Comparison of ENCODE assay signal across 9 mouse cellular contexts in genomic region chr5:142881936-142882335, GRCm38 (mm10). TPM values are rescaled to one million over a fixed set of nuclear protein-coding genes. Genes with fewer than 3 reads are reported as not detected.
A peak's percentile ranks its signal among the peaks of the same experiment; 100 is the strongest.
DNase-seq lines count a peak whose midpoint lies in the region; ATAC-seq and TF ChIP-seq lines count a peak whose summit lies in the region.
"Had no signal": no experiment of that assay in that cellular context is flagged by ENCODE, and none has a peak within 500 bp of the region (broad histone marks: within the 10 kb centered on the region; RNA-seq: fewer than 3 reads in every experiment).

No protein-coding gene starts in this region.

- no peak for TF ChIP-seq POLR2A in lung, adult 2 months (IDR thresholded peaks at IDR 0.05; ENCODE audit: borderline replicate concordance, extremely low read depth, low read depth, low read length)

- H3K4me1 ChIP-seq in forebrain, embryonic 11.5 days (replicated peaks; ENCODE audit: control insufficient read depth, insufficient read depth, low read length), result peaks cover 12% of the 10 kb centered on the region
- H3K4me1 ChIP-seq in forebrain, postnatal 0 days (ENCODE audit: insufficient read depth), result 0 out of 2 replicates have a peak, but pooled peaks cover 3% of the 10 kb centered on the region
- H3K4me1 ChIP-seq in midbrain, embryonic 10.5 days, result peaks cover 32% of the 10 kb centered on the region
- no peaks in the 10 kb centered on the region; the same call in 1 of the 2 replicates for H3K4me1 ChIP-seq in midbrain, postnatal 0 days (ENCODE audit: insufficient read depth, low read length)
- H3K4me1 ChIP-seq in midbrain, embryonic 16.5 days (ENCODE audit: control insufficient read depth, insufficient read depth, low read length), result peaks cover 23% of the 10 kb centered on the region
- H3K4me1 ChIP-seq in lung, adult 2 months (ENCODE audit: control insufficient read depth, insufficient read depth, low read length), result peaks cover 4% of the 10 kb centered on the region; the same call in 1 of the 2 replicates

- TF ChIP-seq CTCF in forebrain, postnatal 0 days (IDR thresholded peaks at IDR 0.05; ENCODE audit: low read depth), result no peak
- TF ChIP-seq CTCF in midbrain, postnatal 0 days (IDR thresholded peaks at IDR 0.05), result no peak
- no peak for TF ChIP-seq CTCF in lung, adult 2 months (IDR thresholded peaks at IDR 0.05; ENCODE audit: insufficient read depth, low read length)

- DNase-seq in forebrain, embryonic 11.5 days (ENCODE audit: low spot score), result no peak
- DNase-seq in forebrain, postnatal 0 days, result no peak
- no peak for DNase-seq in midbrain, embryonic 10.5 days (ENCODE audit: low spot score)
- no peak for DNase-seq in midbrain, postnatal 0 days (ENCODE audit: low spot score)
- DNase-seq in kidney, adult 9 months, result peak; percentile 58
- no peak for DNase-seq in lung, adult 2 months
- DNase-seq: gastrocnemius, postnatal 10 days had no signal

- H3K4me2 ChIP-seq in forebrain, embryonic 11.5 days (ENCODE audit: low read depth, low read length, severe bottlenecking), result no peak overlapping the region
- no peak overlapping the region for H3K4me2 ChIP-seq in forebrain, postnatal 0 days (ENCODE audit: low read depth)
- no peak overlapping the region for H3K4me2 ChIP-seq in midbrain, postnatal 0 days (ENCODE audit: low read depth, low read length, poor library complexity, severe bottlenecking)
- no peak overlapping the region for H3K4me2 ChIP-seq in midbrain, embryonic 16.5 days (ENCODE audit: low read length)

- no peak overlapping the region; the same call in 1 of the 2 replicates for H3K9ac ChIP-seq in forebrain, embryonic 11.5 days (ENCODE audit: low read length)
- no peak overlapping the region for H3K9ac ChIP-seq in forebrain, postnatal 0 days
- H3K9ac ChIP-seq in midbrain, postnatal 0 days (replicated peaks; ENCODE audit: low read length, poor library complexity, severe bottlenecking), result no peak overlapping the region
- peak overlapping the region; percentile 54; the same call in 1 of the 2 replicates for H3K9ac ChIP-seq in midbrain, embryonic 16.5 days (ENCODE audit: low read depth, low read length)

- no peak for ATAC-seq in forebrain, embryonic 11.5 days (replicated peaks; ENCODE audit: low FRiP score)
- ATAC-seq in forebrain, postnatal 0 days, result no peak
- ATAC-seq in midbrain, postnatal 0 days (ENCODE audit: low FRiP score), result no peak
- ATAC-seq in midbrain, embryonic 16.5 days, result no peak
- no peak for ATAC-seq in megakaryocyte progenitor cell, adult 5-6 weeks (replicated peaks; ENCODE audit: poor library complexity)

- peak overlapping the region; percentile 64; the same call in 1 of the 2 replicates for H3K27ac ChIP-seq in forebrain, embryonic 11.5 days (ENCODE audit: low read depth, low read length)
- no peak overlapping the region for H3K27ac ChIP-seq in forebrain, postnatal 0 days (ENCODE audit: low read depth, low read length)
- peak overlapping the region; percentile 76; the same call in 1 of the 2 replicates for H3K27ac ChIP-seq in midbrain, embryonic 10.5 days (replicated peaks)
- H3K27ac ChIP-seq in midbrain, postnatal 0 days (ENCODE audit: low read depth, low read length), result no peak overlapping the region
- peak overlapping the region; percentile 43 for H3K27ac ChIP-seq in midbrain, embryonic 16.5 days (ENCODE audit: low read length)

- H3K27me3 ChIP-seq in forebrain, embryonic 11.5 days (ENCODE audit: control insufficient read depth, insufficient read depth, low read length), result no peaks in the 10 kb centered on the region
- H3K27me3 ChIP-seq in forebrain, postnatal 0 days (ENCODE audit: insufficient read depth, low read length), result no peaks in the 10 kb centered on the region
- no peaks in the 10 kb centered on the region for H3K27me3 ChIP-seq in midbrain, embryonic 10.5 days (ENCODE audit: low read depth, poor library complexity, severe bottlenecking)
- no peaks in the 10 kb centered on the region for H3K27me3 ChIP-seq in midbrain, postnatal 0 days (ENCODE audit: insufficient read depth, low read length)
- no peaks in the 10 kb centered on the region for H3K27me3 ChIP-seq in midbrain, embryonic 16.5 days (ENCODE audit: control insufficient read depth, insufficient read depth, low read depth, low read length)

- H3K9me3 ChIP-seq in forebrain, embryonic 11.5 days (ENCODE audit: control insufficient read depth, low read length), result no peaks in the 10 kb centered on the region
- H3K9me3 ChIP-seq in forebrain, postnatal 0 days (ENCODE audit: low read length), result no peaks in the 10 kb centered on the region
- H3K9me3 ChIP-seq in midbrain, embryonic 10.5 days (replicated peaks), result no peaks in the 10 kb centered on the region
- H3K9me3 ChIP-seq in midbrain, postnatal 0 days (ENCODE audit: low read length), result no peaks in the 10 kb centered on the region
- H3K9me3 ChIP-seq in midbrain, embryonic 16.5 days (replicated peaks; ENCODE audit: control insufficient read depth, low read length, poor library complexity, severe bottlenecking), result no peaks in the 10 kb centered on the region

- peaks cover 12% of the 10 kb centered on the region; the same call in 1 of the 2 replicates for H3K36me3 ChIP-seq in forebrain, embryonic 11.5 days (ENCODE audit: control insufficient read depth, insufficient read depth, low read length)
- H3K36me3 ChIP-seq in forebrain, postnatal 0 days (ENCODE audit: insufficient read depth), result peaks cover 37% of the 10 kb centered on the region
- peaks cover 82% of the 10 kb centered on the region for H3K36me3 ChIP-seq in midbrain, embryonic 10.5 days
- peaks cover 46% of the 10 kb centered on the region for H3K36me3 ChIP-seq in midbrain, postnatal 0 days (ENCODE audit: insufficient read depth, low read length)
- peaks cover 25% of the 10 kb centered on the region for H3K36me3 ChIP-seq in midbrain, embryonic 16.5 days (ENCODE audit: control insufficient read depth, insufficient read depth, low read length)

- H3K4me3 ChIP-seq in forebrain, embryonic 11.5 days (ENCODE audit: low read depth, low read length), result no peak overlapping the region
- no peak overlapping the region for H3K4me3 ChIP-seq in forebrain, postnatal 0 days (ENCODE audit: low read depth, low read length)
- H3K4me3 ChIP-seq in midbrain, embryonic 10.5 days, result no peak overlapping the region
- no peak overlapping the region for H3K4me3 ChIP-seq in midbrain, postnatal 0 days (ENCODE audit: low read depth, low read length)
- H3K4me3 ChIP-seq in midbrain, embryonic 16.5 days (ENCODE audit: low read depth, low read length), result no peak overlapping the region
- H3K4me3 ChIP-seq in lung, adult 2 months (replicated peaks; ENCODE audit: extremely low read depth, low read depth, low read length), result no peak overlapping the region

- 89% methylated on average over 8 of the region's 8 CpGs for WGBS in forebrain, embryonic 11.5 days
- WGBS in forebrain, postnatal 0 days, result 83% methylated on average over 8 of the region's 8 CpGs
- WGBS in midbrain, embryonic 10.5 days, result 83% methylated on average over 8 of the region's 8 CpGs
- 87% methylated on average over 8 of the region's 8 CpGs for WGBS in midbrain, postnatal 0 days
- WGBS in midbrain, embryonic 16.5 days, result 82% methylated on average over 8 of the region's 8 CpGs
- WGBS in lung, adult 2 months, result 58% methylated on average over 8 of the region's 8 CpGs

RNA-seq across cellular contexts. Expression of gene Fbxl18, which starts 13.3 kb away (rescaled TPM):
- 15.4 and 16.0 TPM in 2 replicates for polyA plus RNA-seq in forebrain, embryonic 11.5 days (2014; fragmentation: Nextera tagmentation; extraction: Ambion mirVana)
- 24.9 and 38.0 TPM in 2 replicates for total RNA-seq in forebrain, postnatal 0 days (2014; rRNA removed)
- 14.9 and 27.0 TPM in 2 replicates for polyA plus RNA-seq in forebrain, postnatal 0 days (2015; fragmentation: Nextera tagmentation; extraction: Ambion mirVana)
- polyA plus RNA-seq in midbrain, embryonic 10.5 days (2016; fragmentation: Nextera tagmentation; extraction: Ambion mirVana), result 23.4 and 24.6 TPM in 2 replicates
- 52.8 and 67.5 TPM in 2 replicates for total RNA-seq in midbrain, postnatal 0 days (2014; rRNA removed)
- 25.5 and 27.5 TPM in 2 replicates for polyA plus RNA-seq in midbrain, postnatal 0 days (2015; fragmentation: Nextera tagmentation; extraction: Ambion mirVana)
- polyA plus RNA-seq in midbrain, embryonic 16.5 days (2015; fragmentation: Nextera tagmentation; extraction: Ambion mirVana), result 29.9 and 35.1 TPM in 2 replicates
- total RNA-seq in megakaryocyte progenitor cell, adult 5-6 weeks (2015), result 1.9 and 2.2 TPM in 2 replicates
- total RNA-seq in megakaryocyte progenitor cell, adult 5-6 weeks (2017), result 2.4 and 2.6 TPM in 2 replicates
- polyA plus RNA-seq in lung, adult 2 months (2012; rRNA removed), result 21.3 and 22.5 TPM in 2 replicates

RNA-seq across cellular contexts. Expression of gene Actb, which starts 24.6 kb away (rescaled TPM):
- 13,526 and 13,808 TPM in 2 replicates for polyA plus RNA-seq in forebrain, embryonic 11.5 days (2014; fragmentation: Nextera tagmentation; extraction: Ambion mirVana)
- 5,288 and 5,744 TPM in 2 replicates for total RNA-seq in forebrain, postnatal 0 days (2014; rRNA removed)
- polyA plus RNA-seq in forebrain, postnatal 0 days (2015; fragmentation: Nextera tagmentation; extraction: Ambion mirVana), result 19,349 and 21,354 TPM in 2 replicates
- polyA plus RNA-seq in midbrain, embryonic 10.5 days (2016; fragmentation: Nextera tagmentation; extraction: Ambion mirVana), result 12,690 and 13,877 TPM in 2 replicates
- 5,191 and 5,200 TPM in 2 replicates for total RNA-seq in midbrain, postnatal 0 days (2014; rRNA removed)
- polyA plus RNA-seq in midbrain, postnatal 0 days (2015; fragmentation: Nextera tagmentation; extraction: Ambion mirVana), result 15,915 and 17,004 TPM in 2 replicates
- polyA plus RNA-seq in midbrain, embryonic 16.5 days (2015; fragmentation: Nextera tagmentation; extraction: Ambion mirVana), result 13,967 and 14,266 TPM in 2 replicates
- total RNA-seq in megakaryocyte progenitor cell, adult 5-6 weeks (2015), result 5,014 and 5,318 TPM in 2 replicates
- total RNA-seq in megakaryocyte progenitor cell, adult 5-6 weeks (2017), result 3,372 and 3,558 TPM in 2 replicates
- 5,708 and 6,451 TPM in 2 replicates for polyA plus RNA-seq in lung, adult 2 months (2012; rRNA removed)

Comparison
In these comparisons a context has a peak if more than half of its experiments do, and no peak if none do; other contexts are left out.
1. H3K27ac ChIP-seq: peak in forebrain, embryonic 11.5 days (single experiment), midbrain, embryonic 10.5 days (single experiment) and midbrain, embryonic 16.5 days (single experiment); none in forebrain, postnatal 0 days (single experiment) and midbrain, postnatal 0 days (single experiment).